Mouse (Mus musculus): ENCODE measurements at regions not wholly inside any gene's neighbourhood (a gene's known extent, or its start where the extent isn't known, plus 50 kb on each side); places are given as distances from the start of the nearest gene placed in this dataset.

DNA sequence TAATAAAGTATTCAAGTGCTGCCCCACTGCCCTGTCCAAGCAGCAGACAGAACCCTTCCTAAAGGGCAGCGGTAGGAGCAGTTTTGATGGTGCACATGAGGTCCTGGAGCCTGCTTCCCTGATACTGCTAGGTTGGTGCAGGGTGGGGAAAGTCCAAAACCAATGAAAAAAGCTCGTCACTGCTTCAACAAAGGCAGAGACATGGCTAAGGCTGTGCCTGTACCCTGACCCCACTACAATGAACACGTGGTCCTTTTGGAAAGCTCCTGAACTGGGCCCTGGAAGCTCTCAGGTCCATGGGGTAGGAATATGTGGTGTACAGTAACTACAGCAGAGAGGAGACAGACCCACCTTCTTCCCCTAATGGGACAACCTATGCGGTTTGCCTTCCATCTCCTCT lies 104.1 kb upstream of the Tpm1 start:
- TF ChIP-seq MAFK (IDR thresholded peaks at IDR 0.05; ENCODE audit: insufficient read depth, low read depth, low read length): no peak
- TF ChIP-seq HCFC1 (IDR thresholded peaks at IDR 0.05; ENCODE audit: borderline replicate concordance, insufficient read depth, low read length): no peak
- no peak for TF ChIP-seq ZC3H11A (IDR thresholded peaks at IDR 0.05; ENCODE audit: borderline replicate concordance, low read depth, low read length)
- no peak for TF ChIP-seq ZNF384 (IDR thresholded peaks at IDR 0.05; ENCODE audit: low read depth, low read length)

All from ES-E14 (cell line).